Mouse (Mus musculus) heart, adult 2 months (tissue): Measurements from ENCODE around the gene Clec4a4.

Source experiments
- CTCF ChIP-seq: fragments of 200-600 bp; IDR thresholded peaks from 2 replicates; pipeline ENCODE4 v1.8.1; 2022; ENCODE audit warnings: antibody characterized with exemption, mild to moderate bottlenecking, moderate library complexity
- EP300 ChIP-seq: fragments of 200-500 bp; IDR thresholded peaks from 2 replicates; pipeline ENCODE4 v1.6.1; 2011; ENCODE audit warnings: low read depth, low read length, control low read depth; ENCODE audit not compliant: insufficient read depth
- POLR2A ChIP-seq: fragments of 200-500 bp; IDR thresholded peaks from 2 replicates; pipeline ENCODE4 v1.6.1; 2011; ENCODE audit warnings: mild to moderate bottlenecking, low read depth, low read length, control low read depth; ENCODE audit not compliant: insufficient read depth

- TF ChIP-seq POLR2A (no peak), CTCF (no peak), EP300 (no peak)
Observed at GRCm38 (mm10) chr6:123049742-123050372, 59.7 kb downstream of the Clec4a4 start, which contains the start of gene Clec4b1.
